Comparison of ENCODE assay signal across 13 mouse cellular contexts in genomic region chr3:60740543-60741294, GRCm38 (mm10).
A peak's percentile ranks its signal among the peaks of the same experiment; 100 is the strongest.
DNase-seq lines count a peak whose midpoint lies in the region; ATAC-seq lines count a peak whose summit lies in the region.
"Had no signal": no experiment of that assay in that cellular context is flagged by ENCODE, and none has a peak within 500 bp of the region (broad histone marks: within the 10 kb centered on the region; RNA-seq: fewer than 3 reads in every experiment).

No protein-coding gene starts in this region.

- peak overlapping the region; percentile 78 for H3K27ac ChIP-seq in lung, embryonic 15.5 days
- H3K27ac ChIP-seq: heart, embryonic 15.5 days; midbrain, embryonic 15.5 days had no signal

- H3K4me3 ChIP-seq in lung, embryonic 15.5 days = no peak overlapping the region
- H3K4me3 ChIP-seq: heart, embryonic 15.5 days; midbrain, embryonic 15.5 days had no signal

- DNase-seq in heart, adult 9 months (ENCODE audit: low spot score in 2 of 2) = peak; percentile 36 to 60
- no peak for DNase-seq in heart, postnatal 4 days
- DNase-seq in adipocyte (ENCODE audit: low spot score) = peak; percentile 90
- DNase-seq in gastrocnemius, postnatal 10 days = peak; percentile 10
- DNase-seq in right cerebral cortex, adult 18-20 months = no peak
- no peak for DNase-seq in spleen, postnatal 4 days (ENCODE audit: low spot score in 2 of 2)
- DNase-seq: cerebellum, adult 9-11 months; thymus, postnatal 36 days had no signal

- no peaks in the 10 kb centered on the region for H3K9me3 ChIP-seq in lung, embryonic 15.5 days
- H3K9me3 ChIP-seq: heart, embryonic 15.5 days; midbrain, embryonic 15.5 days had no signal

- H3K36me3 ChIP-seq in lung, embryonic 15.5 days = no peaks in the 10 kb centered on the region
- H3K36me3 ChIP-seq: heart, embryonic 15.5 days; midbrain, embryonic 15.5 days had no signal

- no peaks in the 10 kb centered on the region for H3K27me3 ChIP-seq in lung, embryonic 15.5 days
- H3K27me3 ChIP-seq: heart, embryonic 15.5 days; midbrain, embryonic 15.5 days had no signal

- H3K4me1 ChIP-seq in lung, embryonic 15.5 days = no peaks in the 10 kb centered on the region
- H3K4me1 ChIP-seq: heart, embryonic 15.5 days; midbrain, embryonic 15.5 days had no signal

- H3K4me2 ChIP-seq in lung, embryonic 15.5 days = no peak overlapping the region
- H3K4me2 ChIP-seq: heart, embryonic 15.5 days; liver, embryonic 11.5 days; midbrain, embryonic 15.5 days had no signal

- H3K9ac ChIP-seq in lung, embryonic 15.5 days = no peak overlapping the region
- H3K9ac ChIP-seq: heart, embryonic 15.5 days; midbrain, embryonic 15.5 days had no signal

- peak; percentile 85 for ATAC-seq in lung, embryonic 15.5 days (ENCODE audit: borderline replicate concordance, extremely low read depth, low FRiP score, low TSS enrichment)
- no peak for ATAC-seq in CD4-positive, CD25-positive, alpha-beta regulatory T cell, adult 4 months
- ATAC-seq: midbrain, embryonic 15.5 days had no signal

Comparison
In these comparisons a context has a peak if more than half of its experiments do, and no peak if none do; other contexts are left out.
1. DNase-seq: peak in heart, adult 9 months (2 of 2), adipocyte (single experiment) and gastrocnemius, postnatal 10 days (single experiment); none in heart, postnatal 4 days (single experiment), right cerebral cortex, adult 18-20 months (single experiment) and spleen, postnatal 4 days (0 of 2).